Mouse (Mus musculus) right cerebral cortex, postnatal 25 days (tissue): ENCODE results near the gene Ddx52.

Source experiments
- DNase-seq: peaks from one replicate; pipeline ENCODE4 v3.0.0; 2022

Gene Ddx52

GRCm38 (mm10) chr11:83974561-83975346 lies 32.9 kb downstream of the Ddx52 start:
- DNase-seq = no peak

- no peak for DNase-seq
These were observed 33.6 kb downstream of the Ddx52 start for GRCm38 (mm10) chr11:83975488-83975887.

GRCm38 (mm10) chr11:83976236-83976977 lies 34.5 kb downstream of the Ddx52 start:
- no peak for DNase-seq

- no peak for DNase-seq
These were observed 35.9 kb downstream of the Ddx52 start for GRCm38 (mm10) chr11:83977810-83978209.

- DNase-seq = no peak
These were observed 38.1 kb downstream of the Ddx52 start for GRCm38 (mm10) chr11:83979992-83980391.

GRCm38 (mm10) chr11:83981338-83981737 lies 39.5 kb downstream of the Ddx52 start:
- DNase-seq = no peak

GRCm38 (mm10) chr11:83991701-83992100 lies 49.8 kb downstream of the Ddx52 start:
- no peak for DNase-seq

- no peak for DNase-seq
These were observed 51.6 kb downstream of the Ddx52 start for GRCm38 (mm10) chr11:83993428-83993827.

- no peak for DNase-seq
These were observed 52.6 kb downstream of the Ddx52 start for GRCm38 (mm10) chr11:83994481-83994880.

- DNase-seq = peak; percentile 43
These were observed 53.7 kb downstream of the Ddx52 start for GRCm38 (mm10) chr11:83995535-83995950.

- no peak for DNase-seq
These were observed 55.5 kb downstream of the Ddx52 start for GRCm38 (mm10) chr11:83997171-83997868.

- DNase-seq = no peak
These were observed 57.1 kb downstream of the Ddx52 start for GRCm38 (mm10) chr11:83998993-83999392.

GRCm38 (mm10) chr11:83999411-83999915 lies 57.6 kb downstream of the Ddx52 start:
- DNase-seq = no peak

GRCm38 (mm10) chr11:84001257-84001656 lies 59.4 kb downstream of the Ddx52 start:
- DNase-seq = no peak

- DNase-seq = no peak
These were observed 62.1 kb downstream of the Ddx52 start for GRCm38 (mm10) chr11:84003986-84004385.

- no peak for DNase-seq
These were observed 67.1 kb downstream of the Ddx52 start for GRCm38 (mm10) chr11:84009001-84009400.

- DNase-seq = no peak
These were observed 68.5 kb downstream of the Ddx52 start for GRCm38 (mm10) chr11:84010411-84010810.

GRCm38 (mm10) chr11:84011050-84011449 lies 69.2 kb downstream of the Ddx52 start:
- DNase-seq = no peak

- no peak for DNase-seq
These were observed 69.7 kb downstream of the Ddx52 start for GRCm38 (mm10) chr11:84011576-84011975.
